Mouse (Mus musculus) olfactory bulb, adult 2 months (tissue): Measurements from ENCODE around the gene Rdh9.

ENCODE experiments used
- CTCF ChIP-seq: fragments of 200-500 bp; IDR thresholded peaks from 2 replicates; pipeline ENCODE4 v1.5.1; 2012; ENCODE audit warnings: low read depth, mild to moderate bottlenecking, low read length, moderate library complexity; ENCODE audit not compliant: insufficient read depth
- POLR2A ChIP-seq: fragments of 200-500 bp; IDR thresholded peaks from 2 replicates; pipeline ENCODE4 v1.6.1; 2012; ENCODE audit warnings: mild to moderate bottlenecking, low read depth, low read length, moderate library complexity; ENCODE audit not compliant: insufficient read depth

GRCm38 (mm10) chr10:127801612-127802011 is 25.4 kb downstream of the Rdh9 start:
- TF ChIP-seq POLR2A (no peak), CTCF (no peak)
